Mouse (Mus musculus): ENCODE measurements around the gene Tnni1. TPM values are rescaled to one million over a fixed set of nuclear protein-coding genes. Genes with fewer than 3 reads are reported as not detected.

The Tnni1 gene
- 0.34 TPM in 1 of 2 replicates, not detected in the other for total RNA-seq (2021)
- long read RNA-seq, experiment 1: 0 reads
- long read RNA-seq, experiment 2: 0 reads

DNA sequence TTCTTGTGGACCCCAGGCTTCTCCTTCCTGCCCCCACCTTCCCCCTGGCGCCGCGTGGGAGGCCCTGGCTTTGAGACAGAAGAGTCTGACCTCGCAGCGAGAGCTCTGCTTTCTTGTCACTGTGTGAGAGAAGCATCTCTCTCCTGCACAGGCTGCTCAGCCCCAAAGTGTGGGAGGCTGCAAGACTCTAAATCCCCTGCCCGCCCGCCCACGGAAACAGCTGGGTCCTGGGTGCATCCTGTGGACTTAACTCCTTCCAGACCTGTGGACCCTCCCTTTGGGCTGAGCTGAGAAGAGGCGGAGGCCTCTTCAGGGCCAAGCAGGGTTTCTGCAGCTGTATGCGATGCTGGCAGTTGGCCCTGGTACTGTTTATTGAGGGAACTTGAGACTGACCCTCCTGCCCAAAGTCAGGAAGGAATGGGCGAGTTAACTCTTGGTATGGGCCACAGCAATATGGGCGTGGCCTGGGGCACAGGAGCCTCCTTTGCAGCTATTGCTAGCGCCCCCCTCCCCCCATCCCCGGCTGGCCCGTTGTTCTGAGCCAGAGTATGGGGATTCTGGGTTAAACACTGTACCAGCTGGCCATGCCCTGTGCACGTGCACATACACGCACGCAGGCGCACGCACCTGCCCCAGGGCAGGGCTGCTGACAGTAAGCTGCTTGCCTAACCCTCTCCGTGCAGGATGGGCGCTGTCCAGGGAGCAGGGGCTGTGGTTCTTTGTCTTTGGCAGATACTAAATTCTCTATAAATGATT is at the start of gene Tnni1:
Gene Tnni1 (plus strand): TSS at position 655 of the 756 bp plus-strand sequence.
- DNase-seq: peak; percentile 42

DNA sequence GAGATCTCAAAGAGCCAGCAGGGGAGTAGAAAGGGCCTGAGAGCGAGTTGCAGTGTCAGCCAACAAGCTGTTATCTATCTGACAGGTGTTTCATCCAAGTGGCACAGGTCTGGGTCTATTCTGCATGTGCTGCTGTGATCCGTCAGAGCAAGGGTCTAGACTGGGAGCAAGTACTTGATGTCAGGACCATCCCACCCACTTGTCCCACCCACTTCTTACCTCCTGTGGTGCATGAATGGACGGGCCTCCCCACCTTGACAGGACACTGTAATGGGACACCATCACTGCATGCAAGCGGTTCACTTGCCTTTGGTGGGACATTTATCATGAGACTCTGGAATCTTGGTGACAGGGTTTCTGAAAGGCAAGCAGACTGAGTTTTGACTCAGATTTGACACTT is 49.4 kb upstream of the Tnni1 start:
- DNase-seq: peak; percentile 7

DNA sequence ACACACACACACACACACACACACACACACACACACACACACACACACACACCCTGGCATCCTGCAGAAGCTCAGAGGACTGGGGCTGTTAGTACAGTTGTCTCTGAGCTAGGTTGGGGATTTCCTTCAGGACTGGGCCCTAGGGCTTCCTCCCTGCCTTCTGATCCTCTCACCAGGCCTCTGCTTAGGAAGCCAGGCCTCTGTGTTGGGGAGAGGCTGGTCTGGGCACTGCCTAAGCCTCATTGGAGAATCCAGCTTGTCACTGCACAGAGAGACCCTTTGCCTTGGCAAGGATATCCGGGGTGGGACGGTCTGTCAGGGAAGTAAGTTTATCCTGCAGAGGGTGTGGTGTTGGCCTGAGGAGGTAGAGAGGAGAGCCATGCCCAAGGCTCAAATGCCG is 48.9 kb upstream of the Tnni1 start:
- DNase-seq: peak; percentile 26

DNA sequence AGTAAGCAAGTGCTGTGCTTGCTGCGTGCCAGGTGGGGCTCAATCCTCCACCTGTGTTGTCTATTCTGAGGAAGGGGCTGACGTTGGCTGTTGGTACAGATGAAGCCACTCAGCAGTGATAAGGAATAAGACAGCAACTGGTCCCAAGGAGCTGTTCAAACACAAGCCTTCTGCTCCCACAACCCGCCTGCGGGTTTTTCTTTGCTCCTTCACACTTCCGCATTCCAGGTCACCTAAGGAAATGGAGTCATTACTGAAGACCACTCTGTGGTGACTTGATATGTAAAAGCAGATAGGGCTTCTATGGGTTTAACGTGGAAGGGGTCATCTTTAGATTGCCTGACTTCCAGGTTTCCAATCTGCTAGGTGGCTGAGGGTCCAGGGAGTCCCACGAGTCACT is 47.8 kb upstream of the Tnni1 start:
- DNase-seq: no peak

DNA sequence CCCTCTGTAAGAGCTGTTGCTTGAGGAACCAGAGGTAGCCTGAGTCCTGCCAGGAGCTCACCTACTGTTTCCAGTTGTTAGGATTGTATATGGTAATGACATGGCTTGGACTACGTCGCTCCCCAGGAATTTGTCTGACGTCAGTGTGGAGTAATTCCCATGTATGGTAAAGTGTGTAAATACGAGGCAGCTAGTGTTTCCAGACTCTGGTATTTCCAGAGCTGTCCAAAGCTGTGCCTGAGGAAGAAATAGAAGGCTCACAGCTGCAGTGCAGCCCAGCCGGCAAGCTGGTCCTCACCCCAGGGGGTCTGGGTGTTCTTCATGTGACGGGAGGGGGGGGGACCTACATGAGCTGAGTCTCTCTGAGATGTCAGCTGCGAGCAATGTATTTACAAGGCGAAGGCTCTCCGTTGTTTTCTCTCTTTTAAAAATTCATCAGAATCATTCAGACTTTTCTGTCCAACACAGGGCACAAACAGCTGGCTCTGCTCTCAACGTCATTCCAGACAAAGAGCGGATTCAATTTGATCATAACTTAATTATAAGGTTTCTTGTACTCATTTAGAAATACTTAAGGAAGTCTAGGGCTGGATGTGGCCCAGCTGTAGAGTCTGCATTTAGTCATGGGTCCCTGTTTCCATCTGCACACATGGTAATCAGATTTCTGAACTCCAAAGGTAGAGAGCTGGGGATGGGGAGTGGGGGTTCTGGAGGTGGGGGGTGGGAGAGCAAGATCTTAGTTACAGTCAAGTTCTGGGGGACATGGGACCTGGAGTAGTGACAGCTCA is 47.1 kb upstream of the Tnni1 start:
- DNase-seq: no peak

DNA sequence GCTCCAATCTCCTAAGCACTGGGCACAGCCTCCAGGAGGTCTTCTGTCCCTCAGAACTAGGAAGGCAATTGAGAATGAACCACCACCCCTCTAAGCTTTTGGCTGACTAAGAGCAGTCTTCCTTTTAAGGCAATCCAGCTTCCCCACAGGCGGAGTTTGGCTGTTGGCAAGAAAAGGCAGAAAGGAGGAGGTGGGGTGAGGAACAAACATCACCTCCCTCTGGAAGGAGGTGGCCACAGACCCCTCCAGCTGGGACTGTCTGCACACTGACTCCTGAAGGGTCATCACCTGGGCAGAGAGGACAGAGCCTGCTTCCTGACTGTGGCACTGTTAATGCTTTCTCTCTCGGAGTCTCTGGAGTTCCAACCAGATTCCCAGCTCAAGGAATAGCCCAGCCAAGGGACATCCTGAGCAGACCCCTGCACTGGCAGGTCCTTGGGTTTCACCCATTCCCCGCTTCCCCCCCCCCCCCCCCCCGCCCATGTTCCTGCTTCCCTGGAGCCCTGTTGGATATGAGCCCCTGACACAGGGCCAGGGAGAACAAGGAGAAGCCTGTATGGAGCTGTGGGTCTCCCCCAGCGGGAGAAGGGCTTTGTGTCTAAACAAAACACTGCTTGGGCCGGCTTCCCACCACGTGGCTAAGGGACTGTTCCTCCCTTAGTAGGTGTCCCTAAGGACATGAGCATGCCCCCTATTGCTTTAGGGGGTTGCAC is 44.9 kb upstream of the Tnni1 start:
- DNase-seq: peak; percentile 24

DNA sequence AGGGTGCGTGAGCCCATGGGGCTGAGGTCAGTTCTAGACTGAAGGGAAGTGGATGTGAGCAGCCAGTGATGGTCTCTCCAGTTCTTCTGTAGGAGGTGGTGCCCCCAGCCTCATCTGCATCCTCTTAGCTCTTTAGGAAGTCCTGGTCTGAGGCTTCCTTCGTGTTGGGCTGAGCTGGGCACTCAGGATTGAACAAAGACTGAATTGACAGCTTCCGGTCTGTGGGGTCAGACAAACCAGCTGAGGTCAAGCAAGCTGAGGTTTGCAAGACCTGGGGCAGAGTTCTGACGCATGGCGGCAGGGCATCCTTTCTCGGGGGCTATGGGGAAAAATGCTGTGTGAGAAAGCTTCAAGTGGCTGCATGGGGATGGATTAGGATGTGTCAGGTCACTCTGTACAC is 43.8 kb upstream of the Tnni1 start:
- no peak for DNase-seq

DNA sequence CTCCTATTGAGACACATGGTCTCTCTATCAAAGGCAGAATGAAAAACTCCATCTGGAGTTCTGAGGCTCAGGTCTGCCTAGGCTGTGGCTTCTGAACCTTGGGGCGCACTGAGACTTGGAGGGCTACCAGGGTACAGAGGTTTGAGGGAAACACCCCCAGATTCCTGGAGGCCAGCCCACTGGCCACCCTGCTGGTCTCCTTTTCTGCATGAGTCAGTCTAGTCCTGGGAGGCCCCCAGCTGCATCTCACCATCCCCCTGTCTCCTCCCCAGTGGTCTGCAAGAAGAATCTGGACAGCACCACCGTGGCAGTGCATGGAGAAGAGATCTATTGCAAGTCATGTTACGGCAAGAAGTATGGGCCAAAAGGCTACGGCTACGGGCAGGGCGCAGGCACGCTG is 34.2 kb upstream of the Tnni1 start:
- no peak for DNase-seq

DNA sequence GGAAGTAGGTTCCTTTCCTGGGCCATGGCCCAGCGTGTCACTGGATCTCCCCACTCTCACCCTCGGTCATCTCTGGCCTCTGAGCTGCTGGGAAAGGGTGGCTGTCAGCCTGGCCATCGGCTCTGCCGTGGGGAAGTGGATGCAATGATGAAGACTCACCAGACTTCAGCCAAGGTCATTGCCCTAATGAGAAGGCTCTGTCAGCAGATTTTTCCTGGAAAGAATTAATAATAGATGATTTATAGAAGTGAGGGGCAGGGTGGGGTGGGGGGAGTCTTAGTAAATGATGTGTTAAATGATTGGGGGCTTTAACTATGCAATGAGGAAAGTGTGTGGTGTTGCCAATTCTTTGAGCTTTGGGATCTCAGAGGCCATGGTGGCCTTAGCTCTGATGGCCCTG is 33.0 kb upstream of the Tnni1 start:
- no peak for DNase-seq

DNA sequence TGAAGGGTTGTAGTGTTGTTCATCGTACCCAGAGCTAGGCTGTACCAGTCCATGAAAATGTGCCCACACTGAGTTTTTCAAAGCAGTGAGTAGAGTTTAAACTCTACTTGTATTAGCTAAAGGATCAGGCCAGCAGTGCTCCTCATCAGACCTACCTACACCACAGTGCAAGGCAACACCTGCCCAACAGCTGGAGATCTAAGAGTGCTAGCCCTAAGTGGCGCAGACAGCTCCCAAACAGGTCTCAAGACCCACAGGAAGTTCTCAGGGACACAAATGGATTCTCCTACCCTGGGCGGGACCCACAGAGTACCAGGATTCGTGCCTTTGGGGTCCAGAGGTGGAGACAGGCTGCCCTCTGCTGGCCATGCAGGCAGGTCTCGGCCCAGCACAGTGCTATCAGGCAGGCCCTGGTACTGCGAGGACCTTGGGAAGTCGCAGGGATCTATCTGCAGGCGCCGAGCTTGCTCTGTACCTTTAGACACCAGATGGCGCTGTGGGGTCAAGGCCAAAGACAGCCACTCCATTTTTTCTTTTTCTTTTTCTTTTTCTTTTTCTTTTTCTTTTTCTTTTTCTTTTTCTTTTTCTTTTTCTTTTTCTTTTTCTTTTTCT is 26.4 kb upstream of the Tnni1 start:
- DNase-seq: peak; percentile 95

DNA sequence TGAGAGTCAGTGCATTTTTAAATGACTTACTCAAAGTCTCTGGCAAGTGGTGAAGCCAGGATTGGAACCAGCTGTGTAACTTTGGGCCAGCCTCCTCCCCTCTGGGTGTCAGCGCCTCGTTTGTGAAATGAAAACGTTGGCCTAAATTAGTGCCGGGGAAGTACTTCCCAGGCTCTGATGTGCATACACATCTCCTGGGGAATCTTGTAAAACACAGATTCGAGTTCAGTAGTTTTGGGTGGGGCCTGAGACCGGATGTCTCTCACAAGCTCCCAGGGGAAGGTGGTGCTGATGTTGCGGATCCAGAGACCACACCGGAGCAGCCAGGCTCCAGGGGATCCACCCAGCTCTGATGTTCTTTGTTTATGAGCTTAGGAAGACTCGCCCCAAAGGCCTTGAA is 23.9 kb upstream of the Tnni1 start:
- peak; percentile 39 for DNase-seq

DNA sequence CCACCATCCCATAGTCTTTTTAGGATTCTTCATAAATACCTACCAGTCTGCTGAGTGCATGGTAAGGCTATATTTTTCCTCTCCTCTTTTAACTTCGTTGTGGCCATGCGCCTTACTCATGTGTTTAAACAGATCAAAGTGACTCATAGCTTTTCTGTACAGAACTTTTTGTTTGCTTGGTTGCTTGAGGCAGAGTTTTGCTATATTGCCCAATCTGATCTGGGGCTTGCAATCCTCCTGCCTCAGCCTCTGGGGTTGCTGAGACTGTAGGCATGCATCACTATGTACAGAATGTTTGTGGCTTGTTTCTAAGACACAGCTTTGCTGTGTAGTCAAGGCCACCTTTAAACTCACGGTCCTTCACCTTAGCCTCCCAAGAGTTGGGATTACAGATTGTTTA is 23.3 kb upstream of the Tnni1 start:
- DNase-seq: no peak

DNA sequence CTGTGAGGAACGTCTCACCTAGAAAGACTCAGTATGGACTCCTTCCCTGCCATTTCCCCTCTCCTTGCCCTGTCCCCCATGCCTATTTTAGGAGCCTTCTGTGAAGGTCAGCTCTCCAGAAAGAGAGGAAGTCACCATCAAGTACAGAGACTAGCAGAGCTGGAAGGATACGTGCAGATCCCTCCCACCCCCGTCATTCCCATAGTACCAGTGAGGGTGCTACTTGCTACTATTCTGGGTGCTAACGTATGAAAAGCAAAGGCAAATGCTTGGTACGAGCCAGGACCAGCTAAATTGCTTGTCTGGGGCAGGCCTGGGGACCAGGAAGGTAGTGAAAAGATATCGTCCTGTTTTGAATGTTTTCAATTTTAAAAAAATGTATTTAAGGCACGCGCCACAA is 21.9 kb upstream of the Tnni1 start:
- DNase-seq: no peak

DNA sequence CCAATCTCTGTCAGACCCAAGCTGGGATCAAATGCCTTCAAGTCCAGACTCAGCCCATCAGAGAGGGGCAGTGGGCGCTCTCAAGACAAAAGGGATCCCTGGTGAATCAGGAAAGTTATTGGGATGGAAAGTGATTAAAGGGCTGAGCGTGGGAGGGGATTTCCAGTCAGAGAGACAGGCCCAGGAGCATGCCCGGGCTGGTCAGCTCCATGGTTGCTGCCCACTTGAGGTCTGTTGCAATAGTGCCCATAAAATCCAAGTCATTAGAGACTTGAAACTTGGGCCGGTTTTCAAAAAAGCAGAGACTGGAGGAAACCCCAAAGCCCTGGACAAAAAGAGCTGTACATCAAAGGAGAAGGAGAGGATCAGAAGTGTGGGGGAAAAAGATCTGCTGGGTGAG is 19.5 kb upstream of the Tnni1 start:
- peak; percentile 13 for DNase-seq

DNA sequence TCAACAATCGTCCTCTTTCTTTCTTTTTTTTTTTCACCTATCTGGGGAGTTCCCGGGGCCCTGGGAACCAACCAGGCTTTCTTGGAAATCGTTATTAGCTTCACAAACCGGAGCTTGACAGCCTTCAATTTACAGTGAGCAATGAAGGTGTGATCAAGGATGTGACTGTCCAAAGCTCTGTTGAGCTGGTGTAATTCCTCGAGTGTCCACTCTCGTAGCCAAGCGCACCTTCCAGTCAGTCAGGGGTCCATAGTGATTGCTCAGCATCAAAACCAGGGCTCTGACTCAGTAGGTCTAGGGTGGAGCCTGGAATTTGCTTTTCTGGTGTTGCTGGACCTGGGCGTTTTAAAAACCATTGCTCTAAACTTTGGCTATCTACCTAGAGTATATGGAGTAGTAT is 19.0 kb upstream of the Tnni1 start:
- no peak for DNase-seq

DNA sequence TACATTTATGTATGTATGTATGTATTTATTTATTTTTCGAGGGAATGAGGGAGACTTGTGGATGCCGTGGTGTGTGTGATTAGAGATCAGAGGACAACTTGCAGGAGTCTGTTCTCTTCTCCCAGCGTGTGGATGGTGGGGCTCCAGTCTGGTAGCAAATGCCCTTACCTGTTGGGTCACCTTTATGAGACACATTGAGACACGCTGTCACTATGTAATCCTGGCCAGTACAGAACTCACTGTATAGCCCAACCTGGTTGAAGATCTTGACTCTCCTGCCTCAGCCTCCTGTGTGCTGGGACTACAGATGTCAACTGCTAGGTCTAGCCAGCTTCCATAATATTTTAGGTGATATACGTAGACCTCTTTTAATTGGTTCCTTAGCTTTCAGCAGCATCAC is 17.5 kb upstream of the Tnni1 start:
- no peak for DNase-seq

DNA sequence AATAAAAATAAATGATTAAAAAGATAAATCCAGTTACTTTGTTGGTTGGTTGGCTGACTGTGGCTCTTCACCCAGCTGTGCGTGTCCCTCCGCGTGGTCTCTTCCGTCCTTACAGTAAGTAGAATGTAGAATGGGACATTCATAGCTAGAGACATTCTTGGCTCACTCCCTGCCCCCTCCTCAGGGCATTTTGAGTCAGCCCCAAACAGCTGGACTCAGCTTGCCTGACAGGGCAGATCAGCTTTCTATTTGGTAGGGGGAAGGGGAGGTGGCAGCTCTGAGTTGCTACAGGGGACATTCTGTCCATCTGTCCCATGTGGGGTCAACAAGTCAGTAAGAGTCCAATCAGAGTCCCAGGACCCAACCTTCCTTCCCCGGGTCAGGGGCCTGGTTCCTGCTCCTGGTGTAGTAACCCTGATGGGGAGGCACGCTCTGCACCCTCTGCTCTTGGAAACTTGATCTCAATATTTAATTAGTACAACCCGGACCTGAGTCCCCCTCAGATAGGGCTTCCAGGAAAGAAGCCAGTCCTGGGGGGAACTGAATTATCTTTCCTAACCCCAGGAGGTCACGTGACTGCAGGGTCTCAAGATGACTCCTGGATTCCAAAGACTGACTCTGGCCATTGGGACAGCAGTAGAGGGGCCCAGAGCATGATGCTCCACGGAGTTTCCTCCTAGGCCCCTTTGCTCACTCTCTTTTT is 15.6 kb upstream of the Tnni1 start:
- DNase-seq: no peak

DNA sequence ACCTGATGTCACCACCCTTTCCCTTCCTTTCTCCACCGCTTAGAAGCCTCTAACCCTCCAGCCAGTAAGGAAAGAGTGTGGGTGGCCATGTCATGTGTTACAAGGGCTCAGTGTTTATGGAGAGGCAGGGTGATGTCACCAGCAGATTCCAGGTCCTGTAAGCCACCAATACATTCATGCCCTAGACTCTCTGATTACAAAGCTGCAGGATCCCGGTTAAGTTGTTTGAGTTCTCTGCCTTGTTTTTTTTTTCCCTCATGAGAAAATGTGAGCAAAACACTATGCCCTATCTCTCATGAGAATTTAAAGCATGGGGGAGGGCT is 15.1 kb upstream of the Tnni1 start:
- no peak for DNase-seq

DNA sequence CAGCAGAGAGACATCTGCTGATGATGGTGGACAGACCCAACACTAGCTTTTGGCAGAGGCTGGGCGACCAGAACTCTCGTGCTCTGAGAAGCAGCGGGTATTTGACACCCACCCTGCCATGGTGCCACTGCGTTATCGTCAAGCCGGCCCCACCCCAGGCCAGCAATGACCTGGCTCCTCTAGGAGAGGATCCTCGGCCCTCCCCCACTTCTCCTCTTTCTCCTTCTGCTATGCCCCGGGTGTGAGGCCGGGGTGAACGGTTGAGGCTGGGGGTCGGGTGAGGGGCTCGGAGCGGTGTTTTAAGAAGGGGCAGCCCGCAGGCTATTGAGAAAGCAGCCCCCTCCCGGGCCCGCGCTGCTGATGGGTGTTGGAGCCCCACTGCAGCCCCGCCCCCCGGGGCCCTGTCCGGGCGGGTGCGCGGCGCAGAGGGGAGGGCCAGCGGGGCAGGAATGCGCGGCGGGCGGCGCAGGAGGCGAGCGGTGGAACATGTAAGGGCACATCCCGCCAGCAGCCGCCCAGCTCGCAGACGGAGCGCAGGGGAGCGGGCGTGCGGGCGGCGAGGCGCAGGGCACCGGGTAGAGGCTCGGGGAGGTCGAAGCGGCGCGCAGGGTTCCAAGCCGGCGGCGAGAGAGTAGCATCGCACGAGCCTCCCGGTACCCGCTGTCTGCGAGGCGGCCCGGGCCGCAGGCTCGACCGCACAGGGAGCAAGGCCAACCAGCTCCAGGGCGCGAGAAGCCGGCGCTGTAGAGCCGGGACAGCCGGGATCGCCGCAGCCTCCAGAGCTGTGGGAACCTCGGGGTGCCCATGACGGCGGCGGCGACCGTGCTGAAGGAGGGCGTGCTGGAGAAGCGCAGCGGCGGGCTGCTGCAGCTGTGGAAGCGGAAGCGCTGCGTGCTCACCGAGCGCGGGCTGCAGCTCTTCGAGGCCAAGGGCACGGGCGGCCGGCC is 13.3 kb upstream of the Tnni1 start, which contains the start of gene Phlda3:
Gene Phlda3 (plus strand): TSS at position 475 of the 947 bp plus-strand sequence.
- DNase-seq: peak; percentile 90

DNA sequence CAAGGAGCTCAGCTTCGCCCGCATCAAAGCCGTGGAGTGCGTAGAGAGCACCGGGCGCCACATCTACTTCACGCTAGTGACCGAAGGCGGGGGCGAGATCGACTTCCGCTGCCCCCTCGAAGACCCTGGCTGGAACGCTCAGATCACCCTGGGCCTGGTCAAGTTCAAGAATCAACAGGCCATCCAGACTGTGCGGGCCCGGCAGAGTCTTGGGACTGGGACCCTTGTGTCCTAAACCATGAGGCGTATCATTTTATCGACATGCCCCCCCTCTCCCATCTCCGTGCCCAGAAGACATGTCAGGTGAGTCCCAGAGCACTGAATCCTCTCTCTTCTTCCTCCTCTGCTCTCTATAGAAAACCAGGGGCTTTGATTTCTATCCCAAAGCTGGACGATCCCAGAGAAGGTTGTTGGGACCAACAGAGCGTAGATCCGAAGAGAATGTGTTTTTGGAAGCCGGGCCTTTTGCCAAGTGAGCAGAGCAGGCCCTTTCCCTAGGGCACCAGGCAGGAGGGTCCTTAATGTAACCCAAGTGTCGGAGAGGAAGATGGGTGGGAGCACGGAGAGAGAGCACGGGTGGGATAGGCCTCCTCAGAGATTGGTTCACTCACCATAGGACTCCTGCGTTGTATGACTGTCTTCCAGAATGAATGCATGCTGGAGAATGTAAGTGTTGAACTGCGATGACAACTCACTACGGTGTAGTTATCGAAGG is 12.5 kb upstream of the Tnni1 start:
- no peak for DNase-seq

All from adrenal gland, postnatal 14 days (tissue).